Mouse (Mus musculus): ENCODE results near the gene Flna. TPM values are rescaled to one million over a fixed set of nuclear protein-coding genes. Genes with fewer than 3 reads are reported as not detected.
A peak's percentile ranks its signal among the peaks of the same experiment; 100 is the strongest.

Gene Flna
- polyA plus RNA-seq, 1 experiment from 2014 or later: 495 TPM

DNA sequence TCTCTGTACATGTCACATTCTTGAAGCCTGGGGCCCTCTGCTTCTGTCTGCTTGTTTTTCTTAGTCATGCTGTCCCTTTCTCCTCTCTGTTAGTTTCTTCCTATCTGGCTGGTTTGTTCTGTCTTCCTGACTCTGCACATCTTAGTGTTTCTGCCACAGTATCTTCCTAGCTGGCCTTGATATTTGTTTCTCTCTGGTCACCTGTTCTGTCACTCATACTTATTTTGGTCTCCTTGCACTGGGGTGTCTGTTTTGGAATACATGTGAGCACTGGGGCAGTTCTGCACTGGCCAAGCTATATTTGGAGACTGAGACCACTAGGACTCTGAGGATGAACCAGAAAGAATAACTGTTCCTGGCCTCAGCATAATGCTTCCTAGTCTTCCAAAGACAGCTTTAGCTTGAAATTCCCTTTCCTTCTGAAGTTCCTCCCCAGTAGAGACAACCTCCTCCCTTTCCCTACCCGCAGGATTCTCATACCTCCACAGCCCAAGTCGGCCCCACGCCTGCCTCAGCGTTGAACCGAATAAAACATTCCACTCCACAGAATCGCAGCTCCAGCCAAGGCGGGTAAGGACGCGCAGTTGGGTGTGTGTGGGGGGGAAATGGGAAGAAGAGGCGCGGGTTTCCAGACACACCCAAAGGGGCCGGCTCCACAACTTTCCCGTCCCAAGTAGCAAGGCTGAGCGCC lies 31.6 kb upstream of the Flna start:
- Histone ChIP-seq H3K27me3 (replicated peaks; ENCODE audit: control insufficient read depth, insufficient read depth, low read length) (no peaks in the 10 kb centered on the region), H3K4me2 (ENCODE audit: low read length) (peak overlapping the region; percentile 64), H3K36me3 (ENCODE audit: control insufficient read depth, insufficient read depth, low read length) (peaks cover 4% of the 10 kb centered on the region), H3K4me3 (ENCODE audit: low read depth, low read length) (peak overlapping the region; percentile 53), H3K9me3 (ENCODE audit: control insufficient read depth, low read length) (no peaks in the 10 kb centered on the region), H3K27ac (ENCODE audit: low read depth) (0 out of 2 replicates have a peak overlapping the region, but pooled peaks have one; percentile 54), H3K9ac (ENCODE audit: low read length) (peak overlapping the region; percentile 39), H3K4me1 (replicated peaks; ENCODE audit: control insufficient read depth, insufficient read depth, low read length) (0 out of 2 replicates have a peak, but pooled peaks cover 5% of the 10 kb centered on the region)
- 9% methylated on average over 12 of the region's 14 CpGs for WGBS
- no peak for ATAC-seq (replicated peaks; ENCODE audit: low FRiP score, low TSS enrichment, low read depth)
- DNase-seq (ENCODE audit: low spot score): no peak

DNA sequence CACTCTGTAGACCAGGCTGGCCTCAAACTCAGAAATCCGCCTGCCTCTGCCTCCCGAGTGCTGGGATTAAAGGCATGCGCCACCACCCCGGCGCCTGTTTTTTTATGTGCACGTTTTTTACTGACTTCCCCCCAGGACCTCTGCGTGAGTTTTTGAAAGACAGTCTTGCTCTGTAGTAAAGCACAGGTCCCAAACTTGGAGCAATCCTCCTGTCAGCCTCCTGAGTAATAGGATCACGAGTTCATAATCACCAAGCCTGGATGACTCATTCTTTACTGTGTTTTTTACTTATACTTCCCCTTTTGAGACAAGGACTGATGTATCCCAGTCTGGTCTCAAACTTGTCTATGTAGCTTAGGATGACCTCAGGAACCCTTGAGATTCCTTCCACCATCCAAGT lies 28.3 kb upstream of the Flna start:
- DNase-seq (ENCODE audit: low spot score) (no peak), ATAC-seq (replicated peaks; ENCODE audit: low FRiP score, low TSS enrichment, low read depth) (no peak)
- Histone ChIP-seq H3K9me3 (ENCODE audit: control insufficient read depth, low read length) (no peaks in the 10 kb centered on the region), H3K36me3 (ENCODE audit: control insufficient read depth, insufficient read depth, low read length) (peaks cover 8% of the 10 kb centered on the region; the same call in 1 of the 2 replicates), H3K4me2 (ENCODE audit: low read length) (no peak overlapping the region), H3K27ac (ENCODE audit: low read depth) (no peak overlapping the region), H3K4me3 (ENCODE audit: low read depth, low read length) (no peak overlapping the region), H3K9ac (ENCODE audit: low read length) (no peak overlapping the region), H3K27me3 (replicated peaks; ENCODE audit: control insufficient read depth, insufficient read depth, low read length) (no peaks in the 10 kb centered on the region), H3K4me1 (replicated peaks; ENCODE audit: control insufficient read depth, insufficient read depth, low read length) (no peaks in the 10 kb centered on the region)
- 72% methylated on average over 8 of the region's 8 CpGs for WGBS

DNA sequence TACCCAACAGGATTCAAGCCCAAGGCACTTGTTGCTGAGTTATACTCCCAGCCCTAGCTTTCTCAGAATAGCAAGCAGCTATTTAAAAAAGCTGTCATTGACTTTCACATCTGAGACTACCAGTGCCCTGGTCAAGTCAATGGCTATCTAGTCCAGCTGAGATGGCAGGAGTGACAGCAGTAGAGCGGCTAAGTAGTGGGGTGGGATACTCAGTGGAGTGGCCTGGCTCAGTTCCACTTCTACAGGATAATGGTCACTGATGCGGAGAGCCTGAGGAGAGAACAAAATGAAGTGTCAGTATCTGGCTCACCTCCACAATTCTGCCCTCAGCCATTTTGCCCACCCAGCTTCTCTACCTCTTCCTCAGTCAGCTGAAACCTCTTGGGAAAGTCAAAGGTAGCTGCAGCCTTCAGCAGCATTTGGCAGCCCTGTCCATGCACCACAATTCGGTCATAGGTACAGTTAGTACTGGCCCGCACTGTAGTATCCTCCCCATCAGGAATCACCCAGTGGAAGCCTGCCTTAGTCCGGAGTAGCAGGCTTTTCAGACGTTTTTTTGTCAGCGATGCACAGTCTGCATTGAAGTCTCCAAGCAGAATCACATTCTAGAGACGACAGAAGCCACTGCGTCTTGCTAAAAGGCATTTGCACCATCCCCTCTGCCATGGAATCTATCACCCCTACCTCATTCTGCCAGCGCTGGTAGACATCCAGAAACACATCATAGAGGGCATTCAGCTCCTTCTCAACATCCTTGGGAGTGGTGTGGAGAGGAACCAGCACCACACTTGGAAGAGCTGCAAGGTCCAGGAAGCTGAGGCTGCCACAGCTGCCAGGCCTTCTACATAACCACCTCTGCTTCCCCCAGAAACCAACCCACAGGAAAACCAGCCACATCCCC lies 24.1 kb upstream of the Flna start:
- no peak overlapping the region for H3K27ac ChIP-seq (ENCODE audit: low read depth)
- no peaks in the 10 kb centered on the region for H3K27me3 ChIP-seq (replicated peaks; ENCODE audit: control insufficient read depth, insufficient read depth, low read length)
- WGBS: 36% methylated on average over 10 of the region's 10 CpGs
- H3K36me3 ChIP-seq (ENCODE audit: control insufficient read depth, insufficient read depth, low read length): peaks cover 8% of the 10 kb centered on the region; the same call in 1 of the 2 replicates
- H3K9me3 ChIP-seq (ENCODE audit: control insufficient read depth, low read length): no peaks in the 10 kb centered on the region
- no peak for ATAC-seq (replicated peaks; ENCODE audit: low FRiP score, low TSS enrichment, low read depth)
- H3K4me3 ChIP-seq (ENCODE audit: low read depth, low read length): no peak overlapping the region
- H3K4me1 ChIP-seq (replicated peaks; ENCODE audit: control insufficient read depth, insufficient read depth, low read length): no peaks in the 10 kb centered on the region
- no peak overlapping the region for H3K4me2 ChIP-seq (ENCODE audit: low read length)
- no peak overlapping the region for H3K9ac ChIP-seq (ENCODE audit: low read length)
- DNase-seq (ENCODE audit: low spot score): no peak

DNA sequence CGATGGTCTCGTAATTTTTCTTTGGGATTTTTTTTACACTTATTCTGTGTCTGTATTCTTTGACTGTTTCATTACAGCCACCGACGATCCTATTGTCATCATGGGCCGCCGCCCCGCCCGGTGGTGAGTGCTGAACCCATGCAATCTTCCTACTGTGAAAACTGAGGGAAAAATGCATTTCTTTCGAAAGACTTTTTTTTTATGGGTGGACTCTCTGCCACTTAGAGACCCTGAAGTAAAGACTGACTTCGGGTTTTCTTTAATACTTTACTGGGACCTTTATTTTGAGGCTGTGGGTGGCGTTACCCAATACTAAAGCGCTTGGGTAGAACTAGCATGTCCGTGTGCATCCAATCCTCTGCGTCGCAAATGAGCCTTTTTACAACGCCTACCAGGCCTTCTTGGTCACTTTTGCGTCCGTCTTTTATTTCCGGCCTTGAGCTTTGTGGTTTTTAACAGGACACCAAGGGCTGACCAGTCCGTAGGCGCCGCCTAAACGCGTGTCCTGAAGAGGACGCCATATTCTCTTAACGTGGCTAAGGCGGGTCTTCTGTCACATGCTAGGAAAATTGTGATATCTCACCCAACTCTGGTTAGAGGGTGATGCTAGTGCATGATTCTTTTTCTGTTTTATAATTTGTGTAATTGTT lies 21.4 kb upstream of the Flna start:
- H3K4me1 ChIP-seq (replicated peaks; ENCODE audit: control insufficient read depth, insufficient read depth, low read length): no peaks in the 10 kb centered on the region
- H3K4me2 ChIP-seq (ENCODE audit: low read length): peak overlapping the region; percentile 49
- peak overlapping the region; percentile 80 for H3K27ac ChIP-seq (ENCODE audit: low read depth)
- peak; percentile 68 for DNase-seq (ENCODE audit: low spot score)
- ATAC-seq (replicated peaks; ENCODE audit: low FRiP score, low TSS enrichment, low read depth): no peak
- peaks cover 8% of the 10 kb centered on the region; the same call in 1 of the 2 replicates for H3K36me3 ChIP-seq (ENCODE audit: control insufficient read depth, insufficient read depth, low read length)
- no peaks in the 10 kb centered on the region for H3K9me3 ChIP-seq (ENCODE audit: control insufficient read depth, low read length)
- peak overlapping the region; percentile 91 for H3K9ac ChIP-seq (ENCODE audit: low read length)
- peak overlapping the region; percentile 61 for H3K4me3 ChIP-seq (ENCODE audit: low read depth, low read length)
- no peaks in the 10 kb centered on the region for H3K27me3 ChIP-seq (replicated peaks; ENCODE audit: control insufficient read depth, insufficient read depth, low read length)
- 10% methylated on average over 27 of the region's 27 CpGs for WGBS

DNA sequence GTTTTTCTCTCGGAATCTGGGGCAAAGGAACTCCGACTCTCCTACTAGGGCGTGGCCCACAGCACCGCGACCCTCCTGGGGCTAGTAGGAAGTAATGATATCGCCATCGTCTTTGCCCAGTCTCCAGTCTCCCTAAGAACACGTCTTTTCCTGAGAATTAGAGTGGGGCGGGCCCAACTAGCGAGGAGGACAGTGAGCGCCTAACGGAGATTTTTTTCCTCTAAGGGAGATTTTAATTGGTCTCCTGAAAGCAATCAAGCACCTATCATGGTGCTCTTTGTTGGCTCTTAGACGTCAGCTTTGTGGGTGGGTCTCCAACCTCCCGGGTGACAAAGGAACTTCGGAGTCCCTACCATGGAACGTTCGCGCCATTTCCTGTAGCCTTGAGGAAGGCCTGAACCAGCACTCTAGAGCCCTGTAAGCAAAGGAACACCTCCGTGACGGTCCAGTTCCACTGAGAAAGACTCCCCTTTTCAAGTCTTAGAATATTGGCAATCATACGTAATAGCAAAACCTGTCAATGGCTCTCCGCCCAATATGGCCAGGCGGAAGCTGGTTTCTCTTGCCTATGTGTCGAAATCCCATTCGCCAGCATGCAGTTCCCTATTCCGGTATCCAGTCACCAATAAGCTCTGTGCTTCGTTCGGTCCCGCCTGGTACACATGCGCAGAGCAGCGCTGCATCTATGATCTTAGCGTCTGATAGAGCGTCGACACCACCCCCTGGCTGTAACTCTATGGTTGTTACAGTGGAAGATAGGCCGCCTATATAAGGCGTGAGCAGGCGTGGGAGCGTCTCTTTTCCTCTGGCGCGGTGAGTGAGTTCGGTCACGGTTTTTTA lies 20.7 kb upstream of the Flna start, which contains the start of gene Rpl10:
TSS of gene Rpl10 (plus strand) at position 751 of the 840 bp plus-strand sequence.
- peak within 1 kb of the TSS; percentile 49 for H3K4me2 ChIP-seq (ENCODE audit: low read length)
- no peaks in the 10 kb centered on the region for H3K4me1 ChIP-seq (replicated peaks; ENCODE audit: control insufficient read depth, insufficient read depth, low read length)
- H3K9me3 ChIP-seq (ENCODE audit: control insufficient read depth, low read length): no peaks in the 10 kb centered on the region
- H3K36me3 ChIP-seq (ENCODE audit: control insufficient read depth, insufficient read depth, low read length): peaks cover 8% of the 10 kb centered on the region; the same call in 1 of the 2 replicates
- 12% methylated on average over 42 of the region's 42 CpGs for WGBS
- peak within 1 kb of the TSS; percentile 61 for H3K4me3 ChIP-seq (ENCODE audit: low read depth, low read length)
- DNase-seq (ENCODE audit: low spot score) (peak; percentile 93), ATAC-seq (replicated peaks; ENCODE audit: low FRiP score, low TSS enrichment, low read depth) (peak; percentile 96)
- H3K27ac ChIP-seq (ENCODE audit: low read depth): peak within 1 kb of the TSS; percentile 94
- H3K9ac ChIP-seq (ENCODE audit: low read length): peak within 1 kb of the TSS; percentile 91
- no peaks in the 10 kb centered on the region for H3K27me3 ChIP-seq (replicated peaks; ENCODE audit: control insufficient read depth, insufficient read depth, low read length)

DNA sequence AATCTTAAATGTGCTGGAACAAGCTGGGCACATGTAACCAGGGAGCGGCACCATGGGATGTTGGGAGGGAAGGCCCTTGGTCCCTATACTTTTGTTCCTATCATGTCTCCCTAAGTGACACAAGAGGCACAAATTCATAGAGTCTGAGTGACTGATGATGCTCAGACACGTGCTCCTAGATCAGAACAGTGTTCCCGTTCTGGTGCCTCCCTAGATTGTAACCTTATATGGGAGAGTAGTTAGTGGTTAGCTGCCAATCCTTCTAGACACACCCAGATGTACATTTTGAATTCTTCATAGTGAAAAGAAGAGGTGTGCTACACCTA lies 20.1 kb upstream of the Flna start:
- H3K4me3 ChIP-seq (ENCODE audit: low read depth, low read length): peak overlapping the region; percentile 61
- no peaks in the 10 kb centered on the region for H3K27me3 ChIP-seq (replicated peaks; ENCODE audit: control insufficient read depth, insufficient read depth, low read length)
- 23% methylated on average over 3 of the region's 3 CpGs for WGBS
- no peaks in the 10 kb centered on the region for H3K9me3 ChIP-seq (ENCODE audit: control insufficient read depth, low read length)
- H3K36me3 ChIP-seq (ENCODE audit: control insufficient read depth, insufficient read depth, low read length): peaks cover 8% of the 10 kb centered on the region; the same call in 1 of the 2 replicates
- peak overlapping the region; percentile 46 for H3K4me2 ChIP-seq (ENCODE audit: low read length)
- peak overlapping the region; percentile 94 for H3K27ac ChIP-seq (ENCODE audit: low read depth)
- H3K4me1 ChIP-seq (replicated peaks; ENCODE audit: control insufficient read depth, insufficient read depth, low read length): no peaks in the 10 kb centered on the region
- no peak for DNase-seq (ENCODE audit: low spot score)
- peak overlapping the region; percentile 56 for H3K9ac ChIP-seq (ENCODE audit: low read length)
- peak; percentile 39 for ATAC-seq (replicated peaks; ENCODE audit: low FRiP score, low TSS enrichment, low read depth)

DNA sequence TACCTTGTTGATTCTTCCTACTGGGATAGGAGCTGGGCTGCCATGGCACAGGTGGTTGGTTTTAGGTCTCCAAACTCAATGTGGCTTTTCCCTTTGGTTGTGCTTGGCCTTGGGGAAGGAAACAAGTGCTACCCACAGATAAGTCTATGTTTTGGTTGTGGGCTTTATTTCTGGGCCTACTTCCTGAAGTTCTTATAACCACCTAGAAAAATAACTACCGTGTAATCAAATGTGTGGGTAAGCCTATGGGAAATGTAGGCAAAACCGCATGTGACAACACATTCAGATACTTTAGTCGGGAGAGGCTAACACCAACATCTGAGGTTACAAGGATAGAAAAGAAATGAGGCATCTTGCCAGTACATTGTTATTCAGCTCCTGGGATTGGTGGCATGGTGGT lies 8.1 kb upstream of the Flna start:
- Histone ChIP-seq H3K36me3 (ENCODE audit: control insufficient read depth, insufficient read depth, low read length) (peaks cover 18% of the 10 kb centered on the region; the same call in 1 of the 2 replicates), H3K27me3 (replicated peaks; ENCODE audit: control insufficient read depth, insufficient read depth, low read length) (no peaks in the 10 kb centered on the region), H3K9me3 (ENCODE audit: control insufficient read depth, low read length) (no peaks in the 10 kb centered on the region), H3K4me1 (replicated peaks; ENCODE audit: control insufficient read depth, insufficient read depth, low read length) (no peaks in the 10 kb centered on the region), H3K9ac (ENCODE audit: low read length) (no peak overlapping the region), H3K4me2 (ENCODE audit: low read length) (no peak overlapping the region), H3K4me3 (ENCODE audit: low read depth, low read length) (no peak overlapping the region), H3K27ac (ENCODE audit: low read depth) (no peak overlapping the region)
- DNase-seq (ENCODE audit: low spot score) (no peak), ATAC-seq (replicated peaks; ENCODE audit: low FRiP score, low TSS enrichment, low read depth) (no peak)
- WGBS: 95% methylated on average over 3 of the region's 3 CpGs

Measured in intestine, embryonic 14.5 days (tissue).